Mouse (Mus musculus) erythroblast, embryonic 14.5 days (primary cell): ENCODE results near the gene E4f1.

ENCODE experiments used
- GATA1 ChIP-seq: IDR thresholded peaks from 2 replicates; pipeline ENCODE4 v1.6.1; 2012; ENCODE audit warnings: low read length, inconsistent platforms, mixed read lengths
- TAL1 ChIP-seq: IDR thresholded peaks from 3 replicates; pipeline ENCODE4 v1.6.1; 2012; ENCODE audit warnings: low read length, inconsistent platforms, mixed read lengths

DNA sequence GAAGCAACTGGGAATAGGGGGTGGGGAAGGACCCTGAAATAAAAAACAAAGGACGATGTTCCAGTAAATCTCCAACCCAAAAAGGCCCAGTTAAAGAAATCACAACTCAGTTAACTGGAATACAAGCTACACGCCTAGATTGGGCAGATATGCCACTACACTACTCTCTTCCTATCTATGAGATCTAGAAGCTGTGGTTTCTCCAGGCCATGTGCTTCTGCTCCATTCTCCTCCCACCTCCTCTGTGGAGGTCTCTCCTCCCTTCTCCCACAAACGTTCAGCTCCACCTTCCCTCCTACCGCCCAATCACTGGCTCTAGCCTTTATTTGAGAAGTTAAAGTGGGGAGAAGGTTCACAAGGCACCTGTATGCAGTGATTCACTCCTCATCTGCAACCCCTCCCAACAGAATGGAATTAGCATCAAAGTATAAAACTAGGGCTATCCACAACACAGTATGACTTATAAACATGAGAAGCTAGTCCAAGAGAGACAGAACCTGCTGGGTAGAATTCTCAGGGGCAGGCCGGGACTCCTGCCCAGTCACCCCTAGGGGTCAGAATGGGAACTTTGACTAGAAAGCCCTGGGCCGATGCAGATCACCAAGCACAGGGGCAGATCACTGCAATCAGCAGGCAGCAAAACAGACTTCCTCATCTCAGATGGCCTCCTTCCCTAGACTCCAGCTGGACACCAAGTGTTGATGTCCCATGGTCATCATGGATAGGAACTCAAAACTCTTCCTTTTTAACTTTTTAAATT lies 6.6 kb downstream of the E4f1 start:
- TF ChIP-seq GATA1 (no peak), TAL1 (no peak)
